Mouse (Mus musculus): Measurements from ENCODE around the gene Gm21883. TPM values are rescaled to one million over a fixed set of nuclear protein-coding genes. Genes with fewer than 3 reads are reported as not detected.
"Not testable (repeated sequence)": the region's sequence is repeated elsewhere in the genome, so short reads cannot be mapped to it uniquely, and the experiment has no call there.

Gm21883 gene
- not detected in 2 replicates for polyA plus RNA-seq (2015; fragmentation: Nextera tagmentation; extraction: Ambion mirVana)

DNA sequence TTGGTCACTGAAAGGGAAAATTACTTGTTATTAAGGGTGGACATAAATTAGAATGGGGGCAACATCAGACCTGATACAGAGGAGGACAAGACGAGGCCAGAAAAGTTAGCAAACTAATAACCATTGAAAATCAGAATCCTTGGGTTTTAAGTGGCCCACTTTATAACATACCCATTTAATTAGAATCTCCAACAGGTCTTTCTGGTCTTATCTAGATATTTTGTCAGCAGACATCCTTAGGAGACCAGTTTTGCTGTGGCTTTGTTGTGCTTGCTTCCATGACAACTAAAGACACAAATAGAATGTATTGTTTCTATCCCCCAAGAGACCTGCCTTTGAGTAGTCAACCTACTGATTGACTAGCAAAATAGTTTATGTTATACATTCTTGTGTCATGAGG, at the start of gene Gm21883:
TSS of gene Gm21883 (minus strand) at position 101 of the 400 bp plus-strand sequence.
- not testable (repeated sequence) for H3K4me3 ChIP-seq (ENCODE audit: low read depth, low read length); H3K4me1 ChIP-seq (replicated peaks; ENCODE audit: control insufficient read depth, insufficient read depth, low read length); ATAC-seq; H3K27ac ChIP-seq (ENCODE audit: low read depth, low read length); H3K36me3 ChIP-seq (ENCODE audit: control insufficient read depth, insufficient read depth); H3K27me3 ChIP-seq (replicated peaks; ENCODE audit: control insufficient read depth, insufficient read depth, low read length); H3K9ac ChIP-seq (ENCODE audit: low read depth, low read length); H3K9me3 ChIP-seq (ENCODE audit: control insufficient read depth); H3K4me2 ChIP-seq (replicated peaks; ENCODE audit: low read depth)
- no CpG with 5 or more reads among the region's 1 CpGs for WGBS

GRCm38 (mm10) chrX:31618820-31619219, 44.7 kb upstream of the Gm21883 start, which contains the start of gene Spin2e:
TSS of gene Spin2e (minus strand) at chrX:31618920.
- 89% methylated on average over 2 of the region's 2 CpGs for WGBS
- H3K4me2 ChIP-seq (replicated peaks; ENCODE audit: low read depth); H3K4me1 ChIP-seq (replicated peaks; ENCODE audit: control insufficient read depth, insufficient read depth, low read length); H3K4me3 ChIP-seq (ENCODE audit: low read depth, low read length); H3K9ac ChIP-seq (ENCODE audit: low read depth, low read length); H3K27ac ChIP-seq (ENCODE audit: low read depth, low read length); H3K36me3 ChIP-seq (ENCODE audit: control insufficient read depth, insufficient read depth); H3K27me3 ChIP-seq (replicated peaks; ENCODE audit: control insufficient read depth, insufficient read depth, low read length); H3K9me3 ChIP-seq (ENCODE audit: control insufficient read depth); ATAC-seq: not testable (repeated sequence)

Other genes starting within 250 kb of the Gm21883 start
- gene Btbd35f26, start 237.8 kb downstream of the Gm21883 start, polyA plus RNA-seq (2015; fragmentation: Nextera tagmentation; extraction: Ambion mirVana) = not detected in 2 replicates
- not detected in 2 replicates for gene Btbd35f19, start 190.4 kb downstream of the Gm21883 start, polyA plus RNA-seq (2015; fragmentation: Nextera tagmentation; extraction: Ambion mirVana)
- not detected in 2 replicates for gene Spin2e, start 44.6 kb upstream of the Gm21883 start, polyA plus RNA-seq (2015; fragmentation: Nextera tagmentation; extraction: Ambion mirVana)
- gene Btbd35f25, start 142.9 kb upstream of the Gm21883 start, polyA plus RNA-seq (2015; fragmentation: Nextera tagmentation; extraction: Ambion mirVana) = not detected in 2 replicates

Measured in intestine, postnatal 0 days (tissue).